In genomic region chr12:107930611-107931350, GRCm38 (mm10) we compare ENCODE assay signal across 8 mouse cellular contexts.
DNase-seq lines count a peak whose midpoint lies in the region; ATAC-seq lines count a peak whose summit lies in the region.

No protein-coding gene starts in this region.

- peaks cover 22% of the 10 kb centered on the region for H3K4me1 ChIP-seq in intestine, embryonic 16.5 days (ENCODE audit: control insufficient read depth, insufficient read depth, low read length)

- no peak overlapping the region for H3K4me3 ChIP-seq in intestine, embryonic 16.5 days (ENCODE audit: low read length)

- no peaks in the 10 kb centered on the region for H3K36me3 ChIP-seq in intestine, embryonic 16.5 days (ENCODE audit: control insufficient read depth, insufficient read depth, low read length)

- 37% methylated on average over 28 of the region's 28 CpGs for WGBS in intestine, embryonic 16.5 days

- intact Hi-C loops in left cerebral cortex, postnatal 4 days (cut with DNase I), result no loop called here

- no peaks in the 10 kb centered on the region for H3K9me3 ChIP-seq in intestine, embryonic 16.5 days (ENCODE audit: control insufficient read depth, low read length)

- peak; percentile 62 for DNase-seq in gastrocnemius, adult 18-20 months (ENCODE audit: low spot score)
- no peak for DNase-seq in gastrocnemius, postnatal 10 days
- peak; percentile 52 to 56 for DNase-seq in cerebellum, postnatal 36 days
- DNase-seq in heart, adult 18-20 months, result peak; percentile 82 to 83
- peak; percentile 56 for DNase-seq in left cerebral cortex, postnatal 4 days
- DNase-seq in ovary, postnatal 14 days (ENCODE audit: low spot score), result peak; percentile 39

- H3K9ac ChIP-seq in intestine, embryonic 16.5 days (ENCODE audit: low read depth, low read length), result peak overlapping the region; percentile 37; the same call in 1 of the 2 replicates

- H3K27me3 ChIP-seq in intestine, embryonic 16.5 days (replicated peaks; ENCODE audit: control insufficient read depth, insufficient read depth, low read length), result no peaks in the 10 kb centered on the region

- H3K4me2 ChIP-seq in intestine, embryonic 16.5 days (ENCODE audit: low read depth, low read length), result peak overlapping the region; percentile 25; the same call in 1 of the 2 replicates

- ATAC-seq in intestine, embryonic 16.5 days, result peak; percentile 20; the same call in 1 of the 2 replicates
- no peak for ATAC-seq in erythroblast, adult 5-6 weeks (replicated peaks; ENCODE audit: low FRiP score, poor library complexity, severe bottlenecking)

- peak overlapping the region; percentile 28 for H3K27ac ChIP-seq in intestine, embryonic 16.5 days (ENCODE audit: low read length)
